Mouse (Mus musculus) heart, postnatal 0 days (tissue): ENCODE measurements at regions not wholly inside any gene's neighbourhood (a gene's known extent, or its start where the extent isn't known, plus 50 kb on each side); places are given as distances from the start of the nearest gene placed in this dataset.

Experiments used
- CTCF ChIP-seq: IDR thresholded peaks from 2 replicates; pipeline ENCODE4 v1.5.1; 2016; ENCODE audit warnings: antibody characterized with exemption, control low read depth, low read depth
- EP300 ChIP-seq: IDR thresholded peaks from 2 replicates; pipeline ENCODE4 v1.6.1; 2016; ENCODE audit warnings: antibody characterized with exemption, low read depth

GRCm38 (mm10) chr3:34885137-34885536, 234.9 kb downstream of the Sox2 start:
- TF ChIP-seq CTCF, result no peak
- no peak for TF ChIP-seq EP300
